Mouse (Mus musculus) hindbrain, embryonic 14.5 days (tissue): Measurements from ENCODE around the gene Gm15140. TPM values are rescaled to one million over a fixed set of nuclear protein-coding genes. Genes with fewer than 3 reads are reported as not detected.
"Not testable (repeated sequence)": the region's sequence is repeated elsewhere in the genome, so short reads cannot be mapped to it uniquely, and the experiment has no call there.

Source experiments
- ATAC-seq: fragments of 200-750 bp; cut with Nextera tagmentation; 2 replicates; pipeline ENCODE4 v1.8.0; 2017; ENCODE audit warnings: moderate number of reproducible peaks, mild to moderate bottlenecking, moderate TSS enrichment, moderate library complexity; ENCODE audit not compliant: low FRiP score
- DNase-seq: peaks from one replicate; pipeline ENCODE4 v3.0.0-alpha.2; 2015; ENCODE audit warnings: low spot score
- H3K27ac ChIP-seq: fragments of 300-500 bp; sonication (generic); 2 replicates; pipeline ENCODE4 v1.5.1; 2014; ENCODE audit warnings: mild to moderate bottlenecking, moderate library complexity
- H3K27me3 ChIP-seq: fragments of 300-500 bp; sonication (generic); 2 replicates; pipeline ENCODE4 v1.6.1; 2014; ENCODE audit warnings: mild to moderate bottlenecking, low read length, mixed read lengths; ENCODE audit not compliant: control insufficient read depth, insufficient read depth
- H3K36me3 ChIP-seq: fragments of 300-500 bp; sonication (generic); replicated peaks from 2 replicates; pipeline ENCODE4 v1.6.1; 2014; ENCODE audit not compliant: control insufficient read depth, insufficient read depth
- H3K4me1 ChIP-seq: fragments of 300-500 bp; sonication (generic); replicated peaks from 2 replicates; pipeline ENCODE4 v1.6.1; 2014; ENCODE audit warnings: antibody characterized with exemption, low read length, mixed read lengths; ENCODE audit not compliant: control insufficient read depth, insufficient read depth
- H3K4me2 ChIP-seq: fragments of 300-500 bp; sonication (generic); replicated peaks from 2 replicates; pipeline ENCODE4 v1.6.1; 2014; ENCODE audit warnings: mild to moderate bottlenecking, moderate library complexity
- H3K4me3 ChIP-seq: fragments of 300-500 bp; sonication (generic); replicated peaks from 2 replicates; pipeline ENCODE4 v1.5.1; 2014; ENCODE audit warnings: mild to moderate bottlenecking, low read length
- H3K9ac ChIP-seq: fragments of 300-500 bp; sonication (generic); 2 replicates; pipeline ENCODE4 v1.6.1; 2014
- H3K9me3 ChIP-seq: fragments of 300-500 bp; sonication (generic); 2 replicates; pipeline ENCODE4 v1.6.1; 2016; ENCODE audit warnings: low read length; ENCODE audit not compliant: control insufficient read depth
- WGBS: fragments of 180-500 bp; shearing (Covaris S2); extraction: QIAGEN DNeasy Blood & Tissue Kit; methylation state at CpG from one replicate; pipeline ENCODE4 v1.1.7; 2014; 5-methylcytosine and 5-hydroxymethylcytosine counted together
- polyA plus RNA-seq: library from polyadenylated mRNA; unstranded; fragments of >200 nt; fragmentation: Nextera tagmentation; extraction: Ambion mirVana; gene quantifications from 2 replicates; pipeline ENCODE4 v1.2.1, GENCODE M21; 2014

Gene Gm15140
- polyA plus RNA-seq = not detected in 2 replicates

DNA sequence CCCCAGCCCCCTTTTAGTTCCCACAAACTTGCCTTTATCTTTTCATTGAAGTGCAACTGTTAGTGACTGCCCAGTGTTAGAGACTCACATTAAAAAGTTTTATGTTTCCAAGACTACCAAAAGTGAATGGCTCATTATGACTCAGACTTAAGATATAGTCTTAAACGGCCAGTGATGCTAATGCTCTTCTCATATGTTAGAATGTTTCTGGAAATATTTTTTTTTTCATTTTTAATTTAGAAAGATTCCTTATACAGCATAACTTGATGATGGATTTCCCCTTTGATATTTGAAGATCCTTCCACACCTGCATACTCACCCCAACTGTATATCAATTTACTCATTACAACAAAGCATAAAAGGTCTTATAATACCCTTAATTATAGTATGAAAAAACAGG, at the start of gene Gm15140:
Gene Gm15140 (minus strand): TSS at position 101 of the 400 bp plus-strand sequence.
- DNase-seq, H3K4me1 ChIP-seq, H3K9ac ChIP-seq, H3K9me3 ChIP-seq, H3K27ac ChIP-seq, H3K27me3 ChIP-seq, H3K4me2 ChIP-seq, ATAC-seq, H3K4me3 ChIP-seq, H3K36me3 ChIP-seq: not testable (repeated sequence)
- WGBS = 73% methylated on average over 1 of the region's 1 CpGs

Other genes with a start within 250 kb of the Gm15140 start
- gene Samt1, start 108.0 kb downstream of the Gm15140 start, polyA plus RNA-seq = not detected in 2 replicates
- not detected in 2 replicates for gene 4921511M17Rik, start 86.9 kb downstream of the Gm15140 start, polyA plus RNA-seq
- not detected in 2 replicates for gene Gm10057, start 65.6 kb downstream of the Gm15140 start, polyA plus RNA-seq
- gene 4930524N10Rik, start 222.7 kb upstream of the Gm15140 start, polyA plus RNA-seq = not detected in 2 replicates